Mouse (Mus musculus) heart, postnatal 0 days (tissue): ENCODE measurements around the gene Nsd2.

Experiments used
- CTCF ChIP-seq: IDR thresholded peaks from 2 replicates; pipeline ENCODE4 v1.5.1; 2016; ENCODE audit warnings: antibody characterized with exemption, control low read depth, low read depth
- EP300 ChIP-seq: IDR thresholded peaks from 2 replicates; pipeline ENCODE4 v1.6.1; 2016; ENCODE audit warnings: antibody characterized with exemption, low read depth

DNA sequence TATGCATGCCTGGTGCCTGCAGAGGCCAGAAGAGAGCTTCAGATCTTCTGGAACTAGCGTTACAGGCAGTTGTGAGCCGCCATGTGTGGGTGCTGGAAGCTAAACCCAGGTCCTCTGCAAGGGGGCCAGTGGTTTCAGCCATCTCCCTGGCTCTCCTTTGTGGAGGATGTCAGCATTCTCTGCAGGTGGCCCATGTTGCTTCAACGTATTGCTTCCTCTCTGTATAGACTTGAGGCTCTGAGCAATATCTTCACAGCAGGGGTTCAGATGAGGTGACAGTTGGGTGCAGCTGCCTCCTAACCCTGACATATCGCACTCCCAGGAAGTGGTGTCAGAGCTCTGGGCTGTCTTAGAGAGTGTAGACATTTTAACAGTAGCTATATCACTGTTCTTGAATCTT, 30.9 kb downstream of the Nsd2 start:
- no peak for TF ChIP-seq EP300
- no peak for TF ChIP-seq CTCF
